Mouse (Mus musculus) heart, postnatal 0 days (tissue): ENCODE data around the gene Cd5l. TPM values are rescaled to one million over a fixed set of nuclear protein-coding genes. Genes with fewer than 3 reads are reported as not detected.
A peak's percentile ranks its signal among the peaks of the same experiment; 100 is the strongest.

Experiments used
- ATAC-seq: fragments of 200-750 bp; cut with Nextera tagmentation; 2 replicates; pipeline ENCODE4 v1.8.0; 2017; ENCODE audit warnings: low read depth, moderate number of reproducible peaks, moderate library complexity; ENCODE audit not compliant: insufficient read depth
- DNase-seq: peaks from one replicate; pipeline ENCODE4 v3.0.0-alpha.2; 2016; ENCODE audit warnings: low spot score
- H3K27ac ChIP-seq: fragments of 300-500 bp; sonication (generic); 2 replicates; pipeline ENCODE4 v1.5.1; 2014; ENCODE audit warnings: low read depth, mild to moderate bottlenecking
- H3K27me3 ChIP-seq: fragments of 300-500 bp; sonication (generic); 2 replicates; pipeline ENCODE4 v1.6.1; 2014; ENCODE audit warnings: low read length, mixed read lengths; ENCODE audit not compliant: control insufficient read depth, insufficient read depth
- H3K36me3 ChIP-seq: fragments of 300-500 bp; sonication (generic); replicated peaks from 2 replicates; pipeline ENCODE4 v1.6.1; 2014; ENCODE audit warnings: low read length, mixed read lengths; ENCODE audit not compliant: control insufficient read depth, insufficient read depth
- H3K4me1 ChIP-seq: fragments of 300-500 bp; sonication (generic); 2 replicates; pipeline ENCODE4 v1.6.1; 2014; ENCODE audit warnings: antibody characterized with exemption; ENCODE audit not compliant: control insufficient read depth, insufficient read depth
- H3K4me2 ChIP-seq: fragments of 300-500 bp; sonication (generic); 2 replicates; pipeline ENCODE4 v1.6.1; 2014; ENCODE audit warnings: low read depth, mild to moderate bottlenecking, low read length, moderate library complexity
- H3K4me3 ChIP-seq: fragments of 300-500 bp; sonication (generic); 2 replicates; pipeline ENCODE4 v1.5.1; 2014; ENCODE audit warnings: low read depth, low read length
- H3K9ac ChIP-seq: fragments of 300-500 bp; sonication (generic); replicated peaks from 2 replicates; pipeline ENCODE4 v1.6.1; 2014; ENCODE audit warnings: low read depth, low read length, mixed read lengths
- H3K9me3 ChIP-seq: fragments of 300-500 bp; sonication (generic); replicated peaks from 2 replicates; pipeline ENCODE4 v1.6.1; 2016; ENCODE audit warnings: low read length; ENCODE audit not compliant: control insufficient read depth
- CTCF ChIP-seq: IDR thresholded peaks from 2 replicates; pipeline ENCODE4 v1.5.1; 2016; ENCODE audit warnings: antibody characterized with exemption, control low read depth, low read depth
- EP300 ChIP-seq: IDR thresholded peaks from 2 replicates; pipeline ENCODE4 v1.6.1; 2016; ENCODE audit warnings: antibody characterized with exemption, low read depth
- WGBS: fragments of 180-500 bp; shearing (Covaris S2); extraction: QIAGEN DNeasy Blood & Tissue Kit; methylation state at CpG from one replicate; pipeline ENCODE4 v1.1.7; 2014; 5-methylcytosine and 5-hydroxymethylcytosine counted together
- polyA plus RNA-seq: library from polyadenylated mRNA; unstranded; fragments of >200 nt; fragmentation: Nextera tagmentation; extraction: Ambion mirVana; gene quantifications from 2 replicates; pipeline ENCODE4 v1.2.1, GENCODE M21; 2015
- total RNA-seq: library from RNA; depleted of rRNA; stranded (reverse); fragments of >200 nt; gene quantifications from 2 replicates; pipeline ENCODE4 v1.2.3, GENCODE M21; 2014; ENCODE audit warnings: low replicate concordance; rRNA removed

Cd5l gene
- total and polyA plus RNA-seq, 2 experiments from 2014 or later, result 0.07 TPM; not detected in 1

DNA sequence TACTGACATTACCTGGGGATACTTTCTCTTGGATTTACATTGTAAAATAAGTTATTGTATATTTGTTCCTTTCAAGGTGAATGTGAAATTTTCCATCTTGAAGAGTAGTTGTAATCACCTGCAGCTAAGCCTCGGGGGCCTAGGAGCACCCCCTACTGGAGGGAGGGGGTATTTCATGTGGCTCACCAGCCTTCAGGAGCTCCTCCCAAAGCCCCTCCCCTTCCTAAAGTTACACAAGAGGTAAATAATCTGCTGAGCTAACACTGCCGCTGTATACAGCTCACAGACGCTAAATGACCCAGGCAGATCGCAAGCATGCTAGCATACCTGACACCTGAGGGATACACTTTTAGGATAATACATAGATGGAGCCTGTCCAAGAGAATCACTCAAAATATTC, 50.5 kb downstream of the Cd5l start:
- no peak; the same call in 1 of the 2 replicates for ATAC-seq
- H3K27me3 ChIP-seq, result 0 out of 2 replicates have a peak, but pooled peaks cover 4% of the 10 kb centered on the region
- no peak overlapping the region for H3K9ac ChIP-seq
- H3K9me3 ChIP-seq, result no peaks in the 10 kb centered on the region
- H3K4me3 ChIP-seq, result no peak overlapping the region
- peaks cover 3% of the 10 kb centered on the region; the same call in 1 of the 2 replicates for H3K4me1 ChIP-seq
- H3K27ac ChIP-seq, result no peak overlapping the region
- DNase-seq, result no peak
- H3K4me2 ChIP-seq, result no peak overlapping the region
- 23% methylated on average over 4 of the region's 4 CpGs for WGBS
- TF ChIP-seq CTCF (peak; percentile 36), EP300 (no peak)
- H3K36me3 ChIP-seq, result no peaks in the 10 kb centered on the region

DNA sequence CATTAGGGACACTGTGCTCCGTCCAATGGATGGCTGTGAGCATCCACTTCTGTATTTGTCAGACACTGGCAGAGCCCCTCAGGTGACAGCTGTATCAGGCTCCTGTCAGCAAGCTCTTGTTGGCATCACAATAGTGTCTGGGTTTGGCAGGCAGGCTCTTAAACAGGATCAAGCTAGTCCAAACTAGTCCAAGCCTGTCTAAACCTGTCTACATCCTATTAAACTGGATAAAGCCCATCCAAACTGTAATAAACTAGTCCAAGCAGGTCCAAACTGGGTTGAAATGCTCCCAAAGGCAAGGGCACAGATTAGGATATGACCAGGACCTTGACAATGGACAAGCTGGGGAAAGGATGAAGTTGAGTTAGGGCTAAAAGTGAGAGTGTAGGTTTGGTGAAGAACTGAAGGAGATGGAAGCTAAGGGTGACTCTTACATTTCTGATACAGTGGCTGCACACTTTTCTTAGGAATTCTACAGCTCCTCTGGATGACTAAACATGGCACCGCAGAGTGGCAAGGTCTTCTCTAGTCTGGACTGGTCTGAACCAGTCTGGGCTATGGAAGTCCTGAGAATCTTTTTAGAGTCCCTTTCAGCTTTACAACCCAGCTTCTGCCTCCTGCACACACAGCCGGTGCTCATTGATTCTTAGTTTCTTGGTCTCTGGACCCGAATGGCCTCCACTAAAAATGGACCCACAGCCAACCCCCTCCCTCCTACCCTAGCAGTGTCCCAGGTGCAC, 51.7 kb downstream of the Cd5l start:
- Histone ChIP-seq H3K4me2 (no peak overlapping the region), H3K27ac (no peak overlapping the region), H3K4me3 (no peak overlapping the region), H3K9ac (no peak overlapping the region), H3K4me1 (peaks cover 3% of the 10 kb centered on the region; the same call in 1 of the 2 replicates), H3K9me3 (no peaks in the 10 kb centered on the region), H3K36me3 (no peaks in the 10 kb centered on the region), H3K27me3 (0 out of 2 replicates have a peak, but pooled peaks cover 4% of the 10 kb centered on the region)
- TF ChIP-seq EP300, result no peak
- peak; percentile 41; the same call in 1 of the 2 replicates for ATAC-seq
- WGBS, result 75% methylated on average over 4 of the region's 4 CpGs
- DNase-seq, result no peak

GRCm38 (mm10) chr3:87410605-87411004, 52.9 kb downstream of the Cd5l start:
- TF ChIP-seq EP300 (no peak), CTCF (no peak)
- 70% methylated on average over 6 of the region's 6 CpGs for WGBS

GRCm38 (mm10) chr3:87411150-87411549, 53.5 kb downstream of the Cd5l start:
- no peak overlapping the region for H3K9ac ChIP-seq
- H3K4me2 ChIP-seq, result no peak overlapping the region
- H3K9me3 ChIP-seq, result no peaks in the 10 kb centered on the region
- no peak for ATAC-seq
- no peaks in the 10 kb centered on the region for H3K36me3 ChIP-seq
- peaks cover 3% of the 10 kb centered on the region; the same call in 1 of the 2 replicates for H3K4me1 ChIP-seq
- peak; percentile 30 for DNase-seq
- no peak overlapping the region for H3K27ac ChIP-seq
- 0 out of 2 replicates have a peak, but pooled peaks cover 4% of the 10 kb centered on the region for H3K27me3 ChIP-seq
- WGBS, result 12% methylated on average over 12 of the region's 12 CpGs
- TF ChIP-seq CTCF (peak; percentile 77), EP300 (no peak)
- no peak overlapping the region for H3K4me3 ChIP-seq

More at GRCm38 (mm10) chr3:87410605-87411004, 52.9 kb downstream of the Cd5l start:
- H3K4me1 ChIP-seq, result peaks cover 3% of the 10 kb centered on the region; the same call in 1 of the 2 replicates
- H3K36me3 ChIP-seq, result no peaks in the 10 kb centered on the region
- H3K4me2 ChIP-seq, result no peak overlapping the region
- no peak overlapping the region for H3K27ac ChIP-seq
- 0 out of 2 replicates have a peak, but pooled peaks cover 4% of the 10 kb centered on the region for H3K27me3 ChIP-seq
- H3K9me3 ChIP-seq, result no peaks in the 10 kb centered on the region
- H3K9ac ChIP-seq, result no peak overlapping the region
- DNase-seq (no peak), ATAC-seq (no peak)
- no peak overlapping the region for H3K4me3 ChIP-seq

GRCm38 (mm10) chr3:87420645-87421044, 63.0 kb downstream of the Cd5l start:
- Histone ChIP-seq H3K36me3 (no peaks in the 10 kb centered on the region), H3K27ac (no peak overlapping the region), H3K27me3 (no peaks in the 10 kb centered on the region), H3K4me3 (no peak overlapping the region), H3K9ac (no peak overlapping the region), H3K4me1 (no peaks in the 10 kb centered on the region), H3K4me2 (no peak overlapping the region), H3K9me3 (no peaks in the 10 kb centered on the region)
- WGBS, result 53% methylated on average over 1 of the region's 1 CpGs
- no peak for ATAC-seq
- no peak for DNase-seq
- no peak for TF ChIP-seq EP300
- TF ChIP-seq CTCF, result no peak

Other genes starting within 250 kb of the Cd5l start
- 13.9 and 23.2 TPM in 2 replicates for gene Kirrel, start 183.1 kb upstream of the Cd5l start, total RNA-seq
- gene Kirrel, start 183.1 kb upstream of the Cd5l start, polyA plus RNA-seq, result 2.6 and 3.5 TPM in 2 replicates
- 2.1 and 6.7 TPM in 2 replicates for gene Fcrls, start 94.1 kb upstream of the Cd5l start, total RNA-seq
- 2.4 and 3.3 TPM in 2 replicates for gene Fcrls, start 94.1 kb upstream of the Cd5l start, polyA plus RNA-seq
- not detected in 2 replicates for gene Fcrl1, start 18.5 kb downstream of the Cd5l start, total RNA-seq
- 0.07 and 0.18 TPM in 2 replicates for gene Fcrl1, start 18.5 kb downstream of the Cd5l start, polyA plus RNA-seq
- gene Fcrl5, start 77.9 kb downstream of the Cd5l start, total RNA-seq, result 0.19 TPM in 1 of 2 replicates, not detected in the other
- gene Fcrl5, start 77.9 kb downstream of the Cd5l start, polyA plus RNA-seq, result not detected in 2 replicates
- gene Etv3, start 167.5 kb downstream of the Cd5l start, total RNA-seq, result 14.2 and 15.3 TPM in 2 replicates
- gene Etv3, start 167.5 kb downstream of the Cd5l start, polyA plus RNA-seq, result 7.8 and 8.1 TPM in 2 replicates